Mouse (Mus musculus) hindbrain, embryonic 12.5 days (tissue): ENCODE data around the gene Chchd6. TPM values are rescaled to one million over a fixed set of nuclear protein-coding genes. Genes with fewer than 3 reads are reported as not detected.

ENCODE experiments used
- ATAC-seq: fragments of 200-750 bp; cut with Nextera tagmentation; 2 replicates; pipeline ENCODE4 v1.8.0; 2017; ENCODE audit warnings: moderate TSS enrichment; ENCODE audit not compliant: low FRiP score
- H3K27ac ChIP-seq: fragments of 300-500 bp; sonication (generic); 2 replicates; pipeline ENCODE4 v1.5.1; 2016; ENCODE audit warnings: mild to moderate bottlenecking
- H3K27me3 ChIP-seq: fragments of 300-500 bp; sonication (generic); 2 replicates; pipeline ENCODE4 v1.6.1; 2016; ENCODE audit warnings: mild to moderate bottlenecking
- H3K36me3 ChIP-seq: fragments of 300-500 bp; sonication (generic); 2 replicates; pipeline ENCODE4 v1.6.1; 2016; ENCODE audit warnings: mild to moderate bottlenecking
- H3K4me1 ChIP-seq: fragments of 300-500 bp; sonication (generic); 2 replicates; pipeline ENCODE4 v1.6.1; 2016
- H3K4me2 ChIP-seq: fragments of 300-500 bp; sonication (generic); replicated peaks from 2 replicates; pipeline ENCODE4 v1.6.1; 2016; ENCODE audit warnings: mild to moderate bottlenecking
- H3K4me3 ChIP-seq: fragments of 300-500 bp; sonication (generic); 2 replicates; pipeline ENCODE4 v1.5.1; 2016; ENCODE audit warnings: mild to moderate bottlenecking
- H3K9ac ChIP-seq: fragments of 300-500 bp; sonication (generic); 2 replicates; pipeline ENCODE4 v1.6.1; 2016; ENCODE audit warnings: mild to moderate bottlenecking, moderate library complexity
- H3K9me3 ChIP-seq: fragments of 300-500 bp; sonication (generic); replicated peaks from 2 replicates; pipeline ENCODE4 v1.6.1; 2016; ENCODE audit warnings: mild to moderate bottlenecking
- WGBS: fragments of 180-500 bp; shearing (Covaris S2); methylation state at CpG from one replicate; pipeline ENCODE4 v1.1.7; 2016; 5-methylcytosine and 5-hydroxymethylcytosine counted together
- polyA plus RNA-seq: library from polyadenylated mRNA; unstranded; fragments of >200 nt; fragmentation: Nextera tagmentation; extraction: Ambion mirVana; gene quantifications from 2 replicates; pipeline ENCODE4 v1.2.1, GENCODE M21; 2016

Gene Chchd6
- polyA plus RNA-seq, 1 experiment from 2014 or later, result 82.4 TPM

GRCm38 (mm10) chr6:89355661-89356060 is 239.8 kb downstream of the Chchd6 start:
- H3K4me2 ChIP-seq, result peak overlapping the region; percentile 27
- ATAC-seq, result no peak
- 0 out of 2 replicates have a peak overlapping the region, but pooled peaks have one; percentile 28 for H3K9ac ChIP-seq
- no peak overlapping the region for H3K27ac ChIP-seq
- peaks cover 52% of the 10 kb centered on the region for H3K36me3 ChIP-seq
- H3K9me3 ChIP-seq, result no peaks in the 10 kb centered on the region
- 38% methylated on average over 7 of the region's 7 CpGs for WGBS
- H3K4me3 ChIP-seq, result no peak overlapping the region
- peaks cover 98% of the 10 kb centered on the region for H3K4me1 ChIP-seq
- H3K27me3 ChIP-seq, result no peaks in the 10 kb centered on the region

- no peak for ATAC-seq
- 82% methylated on average over 12 of the region's 12 CpGs for WGBS
- Histone ChIP-seq H3K9me3 (no peaks in the 10 kb centered on the region), H3K4me3 (no peak overlapping the region), H3K36me3 (peaks cover 61% of the 10 kb centered on the region), H3K4me2 (no peak overlapping the region), H3K27me3 (no peaks in the 10 kb centered on the region), H3K27ac (0 out of 2 replicates have a peak overlapping the region, but pooled peaks have one; percentile 6), H3K9ac (no peak overlapping the region), H3K4me1 (peaks cover 98% of the 10 kb centered on the region)
Observed at GRCm38 (mm10) chr6:89354726-89355125, 240.7 kb downstream of the Chchd6 start.

- Histone ChIP-seq H3K9ac (0 out of 2 replicates have a peak overlapping the region, but pooled peaks have one; percentile 24), H3K27ac (0 out of 2 replicates have a peak overlapping the region, but pooled peaks have one; percentile 17), H3K4me3 (no peak overlapping the region), H3K4me1 (peaks cover 96% of the 10 kb centered on the region), H3K27me3 (no peaks in the 10 kb centered on the region), H3K9me3 (no peaks in the 10 kb centered on the region), H3K36me3 (peaks cover 67% of the 10 kb centered on the region), H3K4me2 (no peak overlapping the region)
- WGBS, result 81% methylated on average over 5 of the region's 5 CpGs
- no peak for ATAC-seq
Observed at GRCm38 (mm10) chr6:89354076-89354475, 241.4 kb downstream of the Chchd6 start.

- no peak overlapping the region for H3K4me2 ChIP-seq
- no peak overlapping the region for H3K9ac ChIP-seq
- H3K9me3 ChIP-seq, result no peaks in the 10 kb centered on the region
- H3K27ac ChIP-seq, result 0 out of 2 replicates have a peak overlapping the region, but pooled peaks have one; percentile 40
- H3K27me3 ChIP-seq, result no peaks in the 10 kb centered on the region
- peaks cover 89% of the 10 kb centered on the region for H3K4me1 ChIP-seq
- H3K36me3 ChIP-seq, result peaks cover 77% of the 10 kb centered on the region
- H3K4me3 ChIP-seq, result no peak overlapping the region
- no peak for ATAC-seq
- WGBS, result 79% methylated on average over 8 of the region's 8 CpGs
Observed at GRCm38 (mm10) chr6:89353101-89353500, 242.4 kb downstream of the Chchd6 start.

GRCm38 (mm10) chr6:89351441-89352137 is 243.9 kb downstream of the Chchd6 start:
- no peaks in the 10 kb centered on the region for H3K27me3 ChIP-seq
- H3K4me1 ChIP-seq, result peaks cover 75% of the 10 kb centered on the region
- no peak overlapping the region for H3K4me3 ChIP-seq
- 26% methylated on average over 5 of the region's 5 CpGs for WGBS
- no peak overlapping the region for H3K4me2 ChIP-seq
- peak; percentile 73 for ATAC-seq
- no peaks in the 10 kb centered on the region for H3K9me3 ChIP-seq
- H3K27ac ChIP-seq, result peak overlapping the region; percentile 62
- H3K9ac ChIP-seq, result peak overlapping the region; percentile 32
- peaks cover 84% of the 10 kb centered on the region for H3K36me3 ChIP-seq

- Histone ChIP-seq H3K9ac (no peak overlapping the region; the same call in 1 of the 2 replicates), H3K4me1 (peaks cover 73% of the 10 kb centered on the region), H3K9me3 (no peaks in the 10 kb centered on the region), H3K4me3 (no peak overlapping the region), H3K4me2 (no peak overlapping the region), H3K36me3 (peaks cover 83% of the 10 kb centered on the region), H3K27ac (no peak overlapping the region), H3K27me3 (no peaks in the 10 kb centered on the region)
- 90% methylated on average over 2 of the region's 2 CpGs for WGBS
- no peak for ATAC-seq
Observed at GRCm38 (mm10) chr6:89350520-89350919, 244.9 kb downstream of the Chchd6 start.

GRCm38 (mm10) chr6:89350037-89350515 is 245.4 kb downstream of the Chchd6 start:
- H3K9me3 ChIP-seq, result no peaks in the 10 kb centered on the region
- H3K36me3 ChIP-seq, result peaks cover 79% of the 10 kb centered on the region
- ATAC-seq, result no peak
- peaks cover 73% of the 10 kb centered on the region for H3K4me1 ChIP-seq
- H3K4me3 ChIP-seq, result no peak overlapping the region
- WGBS, result 53% methylated on average over 1 of the region's 1 CpGs
- H3K27me3 ChIP-seq, result no peaks in the 10 kb centered on the region
- no peak overlapping the region for H3K4me2 ChIP-seq
- no peak overlapping the region for H3K27ac ChIP-seq
- H3K9ac ChIP-seq, result no peak overlapping the region

- Histone ChIP-seq H3K36me3 (peaks cover 64% of the 10 kb centered on the region), H3K9ac (no peak overlapping the region), H3K4me2 (no peak overlapping the region), H3K27me3 (no peaks in the 10 kb centered on the region), H3K4me1 (peaks cover 65% of the 10 kb centered on the region), H3K27ac (0 out of 2 replicates have a peak overlapping the region, but pooled peaks have one; percentile 5), H3K9me3 (no peaks in the 10 kb centered on the region), H3K4me3 (no peak overlapping the region)
- WGBS, result 74% methylated on average over 9 of the region's 9 CpGs
- ATAC-seq, result no peak
Observed at GRCm38 (mm10) chr6:89348363-89348762, 247.1 kb downstream of the Chchd6 start.

- Histone ChIP-seq H3K9me3 (no peaks in the 10 kb centered on the region), H3K4me2 (no peak overlapping the region), H3K4me1 (peaks cover 60% of the 10 kb centered on the region), H3K36me3 (peaks cover 63% of the 10 kb centered on the region), H3K4me3 (no peak overlapping the region), H3K27ac (no peak overlapping the region), H3K27me3 (no peaks in the 10 kb centered on the region), H3K9ac (no peak overlapping the region)
- ATAC-seq, result no peak
- 88% methylated on average over 1 of the region's 1 CpGs for WGBS
Observed at GRCm38 (mm10) chr6:89347792-89348191, 247.7 kb downstream of the Chchd6 start.

- Histone ChIP-seq H3K4me3 (no peak overlapping the region), H3K4me2 (no peak overlapping the region), H3K36me3 (peaks cover 75% of the 10 kb centered on the region), H3K9ac (no peak overlapping the region), H3K27ac (no peak overlapping the region), H3K27me3 (no peaks in the 10 kb centered on the region), H3K4me1 (peaks cover 40% of the 10 kb centered on the region), H3K9me3 (no peaks in the 10 kb centered on the region)
- 89% methylated on average over 1 of the region's 1 CpGs for WGBS
- ATAC-seq, result peak; percentile 5; the same call in 1 of the 2 replicates
Observed at GRCm38 (mm10) chr6:89345855-89346254, 249.6 kb downstream of the Chchd6 start.

- peaks cover 36% of the 10 kb centered on the region for H3K4me1 ChIP-seq
- H3K9me3 ChIP-seq, result no peaks in the 10 kb centered on the region
- H3K4me2 ChIP-seq, result no peak overlapping the region
- H3K36me3 ChIP-seq, result peaks cover 76% of the 10 kb centered on the region
- no peak overlapping the region for H3K9ac ChIP-seq
- no peak; the same call in 1 of the 2 replicates for ATAC-seq
- no peak overlapping the region for H3K4me3 ChIP-seq
- WGBS, result 88% methylated on average over 3 of the region's 3 CpGs
- no peaks in the 10 kb centered on the region for H3K27me3 ChIP-seq
- H3K27ac ChIP-seq, result no peak overlapping the region
Observed at GRCm38 (mm10) chr6:89345486-89345785, 250.0 kb downstream of the Chchd6 start.

- peaks cover 76% of the 10 kb centered on the region for H3K36me3 ChIP-seq
- H3K4me3 ChIP-seq, result no peak overlapping the region
- WGBS, result 33% methylated on average over 10 of the region's 10 CpGs
- no peaks in the 10 kb centered on the region for H3K27me3 ChIP-seq
- no peaks in the 10 kb centered on the region for H3K9me3 ChIP-seq
- H3K4me2 ChIP-seq, result no peak overlapping the region
- peak overlapping the region; percentile 75 for H3K27ac ChIP-seq
- ATAC-seq, result 0 out of 2 replicates have a peak, but pooled peaks have one; percentile 18
- H3K9ac ChIP-seq, result no peak overlapping the region
- H3K4me1 ChIP-seq, result peaks cover 30% of the 10 kb centered on the region
Observed at GRCm38 (mm10) chr6:89344613-89345485, 250.6 kb downstream of the Chchd6 start.
